In the genomic region with DNA sequence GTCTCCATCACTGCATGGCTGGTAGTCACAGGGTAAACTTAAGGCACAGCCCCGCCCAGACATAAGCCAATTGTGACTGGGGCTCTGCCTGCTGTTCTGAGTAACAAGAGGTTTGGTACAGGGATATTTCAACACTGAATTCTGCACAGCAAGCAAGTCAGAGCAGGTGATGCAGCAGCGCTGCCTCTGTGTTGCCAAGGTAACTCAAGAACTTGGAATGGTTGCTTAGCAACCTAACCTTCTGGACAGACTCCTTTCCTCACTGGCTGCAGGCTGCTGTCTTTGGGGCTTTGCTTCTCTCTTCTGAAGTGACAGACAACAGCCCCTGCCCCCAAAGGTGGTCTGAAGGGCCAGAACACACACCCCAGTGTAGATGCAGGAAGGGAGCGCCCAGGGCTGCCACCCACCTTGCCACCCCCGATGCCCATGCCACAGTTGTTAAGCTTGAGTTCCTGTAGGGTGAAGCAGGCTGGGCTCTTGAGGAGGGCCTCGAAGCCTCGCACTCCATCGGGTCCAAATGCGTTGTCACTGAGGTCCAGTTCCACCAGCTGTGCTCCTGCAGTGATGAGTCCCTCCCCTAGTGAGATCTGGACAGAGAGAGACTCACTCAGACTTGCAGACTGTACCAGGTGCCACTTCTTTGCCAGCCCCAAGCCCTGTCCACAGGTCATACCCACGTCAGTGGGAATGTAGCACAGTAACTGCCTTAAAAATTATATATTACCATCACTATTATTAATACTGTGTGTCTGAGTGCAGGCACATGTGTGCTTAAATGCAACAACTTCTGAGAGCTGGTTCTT, we compare ENCODE assay signal across 10 mouse cellular contexts. TPM values are rescaled to one million over a fixed set of nuclear protein-coding genes. Genes with fewer than 3 reads are reported as not detected.
DNase-seq lines count a peak whose midpoint lies in the region; ATAC-seq and TF ChIP-seq lines count a peak whose summit lies in the region.
"Had no signal": no experiment of that assay in that cellular context is flagged by ENCODE, and none has a peak within 500 bp of the region (broad histone marks: within the 10 kb centered on the region; RNA-seq: fewer than 3 reads in every experiment).

No protein-coding gene starts in this region.

- no peak overlapping the region for H3K4me2 ChIP-seq in heart, embryonic 13.5 days
- no peak overlapping the region for H3K4me2 ChIP-seq in forebrain, postnatal 0 days (ENCODE audit: low read depth)

- H3K9ac ChIP-seq in heart, embryonic 13.5 days = no peak overlapping the region
- H3K9ac ChIP-seq in forebrain, postnatal 0 days = no peak overlapping the region

- intact Hi-C loops in left cerebral cortex, postnatal 36 days (cut with DNase I) = no loop called here

- no peaks in the 10 kb centered on the region for H3K9me3 ChIP-seq in heart, embryonic 13.5 days
- H3K9me3 ChIP-seq in heart, embryonic 10.5 days = no peaks in the 10 kb centered on the region
- H3K9me3 ChIP-seq in forebrain, postnatal 0 days (ENCODE audit: low read length) = no peaks in the 10 kb centered on the region

- 89% methylated on average over 9 of the region's 9 CpGs for WGBS in heart, embryonic 13.5 days
- WGBS in heart, embryonic 10.5 days = 92% methylated on average over 9 of the region's 9 CpGs
- WGBS in forebrain, postnatal 0 days = 70% methylated on average over 9 of the region's 9 CpGs

- DNase-seq in heart, embryonic 10.5 days (ENCODE audit: low spot score) = no peak
- peak; percentile 84 for DNase-seq in MN1 (ENCODE audit: low spot score)
- peak; percentile 69 for DNase-seq in forebrain, postnatal 0 days
- DNase-seq in left cerebral cortex, postnatal 36 days (ENCODE audit: low spot score in 2 of 2) = peak; percentile 46 to 50
- no peak for DNase-seq in kidney, postnatal 4 days
- DNase-seq in cerebellum, postnatal 14 days = no peak
- DNase-seq: cerebellum, adult 2 months; gastrocnemius, adult 2 months had no signal

- no peak overlapping the region for H3K4me3 ChIP-seq in heart, embryonic 13.5 days
- H3K4me3 ChIP-seq in heart, embryonic 10.5 days = no peak overlapping the region
- no peak overlapping the region for H3K4me3 ChIP-seq in forebrain, postnatal 0 days (ENCODE audit: low read depth, low read length)
- H3K4me3 ChIP-seq: gastrocnemius, adult 2 months had no signal

- H3K27me3 ChIP-seq in heart, embryonic 13.5 days (replicated peaks) = no peaks in the 10 kb centered on the region
- no peaks in the 10 kb centered on the region for H3K27me3 ChIP-seq in heart, embryonic 10.5 days (ENCODE audit: insufficient read depth, poor library complexity, severe bottlenecking)
- no peaks in the 10 kb centered on the region for H3K27me3 ChIP-seq in forebrain, postnatal 0 days (ENCODE audit: insufficient read depth, low read length)

- no peak overlapping the region for H3K27ac ChIP-seq in heart, embryonic 13.5 days (replicated peaks)
- no peak overlapping the region for H3K27ac ChIP-seq in heart, embryonic 10.5 days
- peak overlapping the region; percentile 82 for H3K27ac ChIP-seq in forebrain, postnatal 0 days (ENCODE audit: low read depth, low read length)
- H3K27ac ChIP-seq: gastrocnemius, adult 2 months had no signal

- no peaks in the 10 kb centered on the region for H3K4me1 ChIP-seq in heart, embryonic 13.5 days
- H3K4me1 ChIP-seq in heart, embryonic 10.5 days = no peaks in the 10 kb centered on the region
- H3K4me1 ChIP-seq in forebrain, postnatal 0 days (ENCODE audit: insufficient read depth) = no peaks in the 10 kb centered on the region

- peak; percentile 5; the same call in 1 of the 2 replicates for ATAC-seq in heart, embryonic 13.5 days (ENCODE audit: extremely low read depth, insufficient number of reproducible peaks, low FRiP score, low TSS enrichment)
- ATAC-seq in forebrain, postnatal 0 days = peak; percentile 92
- ATAC-seq in inflammation-experienced regulatory T-cells, adult 6 months = no peak

- no peak for TF ChIP-seq CTCF in forebrain, postnatal 0 days (IDR thresholded peaks at IDR 0.05; ENCODE audit: low read depth)

- peaks cover 95% of the 10 kb centered on the region for H3K36me3 ChIP-seq in heart, embryonic 13.5 days
- H3K36me3 ChIP-seq in heart, embryonic 10.5 days = peaks cover 94% of the 10 kb centered on the region
- peaks cover 80% of the 10 kb centered on the region for H3K36me3 ChIP-seq in forebrain, postnatal 0 days (ENCODE audit: insufficient read depth)

RNA-seq across cellular contexts. Expression of gene Chadl, which starts 21.4 kb away (rescaled TPM):
- polyA plus RNA-seq in heart, embryonic 13.5 days (2015; fragmentation: Nextera tagmentation; extraction: Ambion mirVana) = 0.83 and 1.4 TPM in 2 replicates
- 0.53 and 1.4 TPM in 2 replicates for polyA plus RNA-seq in heart, embryonic 10.5 days (2016; fragmentation: Nextera tagmentation; extraction: Ambion mirVana)
- total RNA-seq in forebrain, postnatal 0 days (2014; rRNA removed) = 31.9 and 35.3 TPM in 2 replicates
- polyA plus RNA-seq in forebrain, postnatal 0 days (2015; fragmentation: Nextera tagmentation; extraction: Ambion mirVana) = 49.2 and 52.8 TPM in 2 replicates
- 10 to 100 TPM; 17.3 to 20.8 TPM for total RNA-seq in left cerebral cortex, postnatal 36 days (2021)
- 1 to 10 TPM; 1.0 to 2.6 (median 1.3) TPM for polyA plus RNA-seq in inflammation-experienced regulatory T-cells, adult 6 months (2017; shearing (Covaris generic))

RNA-seq across cellular contexts. Expression of gene Zc3h7b, which starts 26.3 kb away (rescaled TPM):
- polyA plus RNA-seq in heart, embryonic 13.5 days (2015; fragmentation: Nextera tagmentation; extraction: Ambion mirVana) = 19.5 and 21.4 TPM in 2 replicates
- polyA plus RNA-seq in heart, embryonic 10.5 days (2016; fragmentation: Nextera tagmentation; extraction: Ambion mirVana) = 30.1 and 34.2 TPM in 2 replicates
- total RNA-seq in forebrain, postnatal 0 days (2014; rRNA removed) = 121 and 131 TPM in 2 replicates
- 38.6 and 41.3 TPM in 2 replicates for polyA plus RNA-seq in forebrain, postnatal 0 days (2015; fragmentation: Nextera tagmentation; extraction: Ambion mirVana)
- total RNA-seq in left cerebral cortex, postnatal 36 days (2021) = 100 to 1,000 TPM; 177 to 182 TPM
- polyA plus RNA-seq in inflammation-experienced regulatory T-cells, adult 6 months (2017; shearing (Covaris generic)) = 1 to 10 TPM; 4.3 to 8.1 (median 5.7) TPM

RNA-seq across cellular contexts. Expression of gene Rangap1, which starts 26.8 kb away (rescaled TPM):
- 90.4 and 92.7 TPM in 2 replicates for polyA plus RNA-seq in heart, embryonic 13.5 days (2015; fragmentation: Nextera tagmentation; extraction: Ambion mirVana)
- 140 and 141 TPM in 2 replicates for polyA plus RNA-seq in heart, embryonic 10.5 days (2016; fragmentation: Nextera tagmentation; extraction: Ambion mirVana)
- 146 and 163 TPM in 2 replicates for total RNA-seq in forebrain, postnatal 0 days (2014; rRNA removed)
- 107 and 133 TPM in 2 replicates for polyA plus RNA-seq in forebrain, postnatal 0 days (2015; fragmentation: Nextera tagmentation; extraction: Ambion mirVana)
- total RNA-seq in left cerebral cortex, postnatal 36 days (2021) = 100 to 1,000 TPM; 206 to 228 TPM
- 10 to 100 TPM; 43.0 to 72.2 (median 45.8) TPM for polyA plus RNA-seq in inflammation-experienced regulatory T-cells, adult 6 months (2017; shearing (Covaris generic))

RNA-seq across cellular contexts. Expression of gene L3mbtl2, which starts 54.8 kb away (rescaled TPM):
- 16.5 and 16.6 TPM in 2 replicates for polyA plus RNA-seq in heart, embryonic 13.5 days (2015; fragmentation: Nextera tagmentation; extraction: Ambion mirVana)
- 28.0 and 31.3 TPM in 2 replicates for polyA plus RNA-seq in heart, embryonic 10.5 days (2016; fragmentation: Nextera tagmentation; extraction: Ambion mirVana)
- 28.5 and 30.9 TPM in 2 replicates for total RNA-seq in forebrain, postnatal 0 days (2014; rRNA removed)
- polyA plus RNA-seq in forebrain, postnatal 0 days (2015; fragmentation: Nextera tagmentation; extraction: Ambion mirVana) = 24.3 and 28.5 TPM in 2 replicates
- 10 to 100 TPM; 35.4 to 36.4 TPM for total RNA-seq in left cerebral cortex, postnatal 36 days (2021)
- polyA plus RNA-seq in inflammation-experienced regulatory T-cells, adult 6 months (2017; shearing (Covaris generic)) = 10 to 100 TPM; 23.1 to 24.7 (median 24.1) TPM

Comparison
In these comparisons a context has a peak if more than half of its experiments do, and no peak if none do; other contexts are left out.
1. DNase-seq: peak in MN1 (single experiment), forebrain, postnatal 0 days (single experiment) and left cerebral cortex, postnatal 36 days (2 of 2); none in heart, embryonic 10.5 days (single experiment), kidney, postnatal 4 days (0 of 2) and cerebellum, postnatal 14 days (0 of 2).
2. RNA of gene Chadl, which starts 21.4 kb away (polyA plus RNA-seq): 49.2 to 52.8 TPM in forebrain, postnatal 0 days; 0.53 to 1.4 TPM in heart, embryonic 10.5 days, 1.0 to 2.6 TPM in inflammation-experienced regulatory T-cells, adult 6 months and 0.83 to 1.4 TPM in heart, embryonic 13.5 days; every median in the first group is over 10 times any median in the second.